Mouse (Mus musculus): ENCODE results near the gene Exosc2.

Exosc2 gene

DNA sequence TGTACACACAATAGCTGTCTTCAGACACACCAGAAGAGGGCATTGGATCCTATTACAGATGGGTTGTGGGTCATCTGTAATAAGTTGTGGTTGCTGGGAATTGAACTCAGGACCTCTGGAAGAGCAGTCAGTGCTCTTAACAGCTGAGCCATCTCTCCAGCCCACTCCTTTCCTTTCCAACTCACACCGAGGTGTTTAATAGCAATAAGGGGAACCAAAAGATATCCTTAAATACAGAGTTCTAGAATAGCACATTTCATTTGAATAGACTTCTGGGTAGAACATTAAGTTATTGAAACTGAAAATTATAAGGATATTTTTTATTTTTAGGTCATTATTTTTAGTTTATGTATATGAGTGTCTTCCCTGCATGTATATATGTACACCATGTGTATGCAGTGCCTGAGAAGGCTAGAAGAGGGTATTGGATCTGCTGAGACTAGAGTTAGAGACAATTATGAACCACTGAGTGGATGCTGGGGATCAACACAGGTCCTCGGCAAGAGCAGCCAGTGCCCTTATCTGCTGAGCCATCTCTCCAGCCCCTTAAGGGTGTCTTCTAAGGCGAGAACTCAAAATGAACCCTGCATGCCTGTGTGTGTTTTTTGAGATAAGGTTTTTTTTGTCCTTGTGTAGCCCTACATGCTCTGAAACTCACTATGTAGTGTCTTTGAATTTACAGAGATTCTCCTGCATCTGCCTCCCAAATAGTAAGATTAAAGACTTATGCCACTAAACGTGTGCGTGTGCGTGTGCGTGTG is 54.4 kb downstream of the Exosc2 start:
- in situ Hi-C loops (cut with MboI, MseI) = no loop called here

DNA sequence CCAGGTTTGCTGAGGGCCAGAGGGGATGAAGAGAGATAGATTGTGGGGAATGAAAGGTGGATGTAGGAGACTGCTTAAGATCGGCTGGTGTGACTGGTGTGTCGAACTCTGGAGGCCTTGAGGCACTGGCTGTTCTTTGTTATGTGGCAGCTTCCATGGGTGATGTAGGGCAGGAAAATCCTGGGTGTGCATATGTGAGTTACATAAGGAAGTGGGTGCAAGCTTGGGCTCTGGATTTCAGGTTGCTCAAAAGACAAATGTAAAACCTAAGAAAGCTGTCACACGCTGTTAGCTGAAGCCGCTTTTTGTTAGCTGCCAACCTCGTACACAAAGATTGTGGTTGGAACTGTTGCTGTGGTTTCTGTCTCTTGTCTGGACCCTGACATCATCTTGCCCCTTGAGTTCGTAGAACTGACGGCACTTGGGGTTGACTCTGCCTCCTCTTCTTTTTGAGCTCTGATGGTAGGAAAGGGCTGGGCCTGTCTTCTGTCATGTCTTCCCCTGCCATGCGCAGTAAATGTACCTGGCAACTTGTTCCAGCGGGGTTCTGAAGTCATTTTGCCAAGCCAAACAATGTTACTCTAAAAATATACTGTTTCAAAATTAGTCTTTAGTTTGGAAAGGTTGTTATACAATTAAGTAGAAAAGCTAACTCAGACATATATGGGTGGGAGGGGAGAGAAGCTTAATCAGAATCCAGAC is 57.2 kb downstream of the Exosc2 start:
- in situ Hi-C loops (cut with MboI, MseI) = no loop called here

DNA sequence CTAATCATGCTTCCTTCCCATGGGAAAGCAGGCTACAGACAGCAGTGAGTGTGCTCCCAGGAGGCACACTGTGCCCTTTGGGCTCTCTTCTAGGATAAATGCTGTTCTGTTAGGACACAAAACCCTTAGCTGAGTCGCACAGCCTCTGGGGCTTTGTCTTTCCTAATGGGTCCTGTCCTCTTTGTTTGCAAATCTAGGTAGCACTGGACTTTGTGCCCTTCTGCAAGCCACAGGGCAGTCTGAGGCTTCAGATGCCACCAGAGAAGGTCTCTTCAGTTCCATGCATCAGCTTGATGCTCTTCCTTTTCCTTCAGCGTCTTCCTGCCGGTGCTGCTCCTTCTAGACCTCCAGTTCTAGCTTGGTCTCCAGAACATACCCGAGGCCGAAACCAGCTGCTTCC is 60.1 kb downstream of the Exosc2 start:
- in situ Hi-C loops (cut with MboI, MseI) = no loop called here

All from regulatory T cell (primary cell).